Mouse (Mus musculus): ENCODE results near the gene Dpep1. TPM values are rescaled to one million over a fixed set of nuclear protein-coding genes. Genes with fewer than 3 reads are reported as not detected.

Dpep1 gene
- polyA plus RNA-seq, 1 experiment from 2014 or later = 1.0 TPM

GRCm38 (mm10) chr8:123233760-123234159 lies 47.7 kb downstream of the Dpep1 start:
- H3K9me3 ChIP-seq (replicated peaks; ENCODE audit: control insufficient read depth, low read length) = no peaks in the 10 kb centered on the region
- whole genome bisulfite sequencing (ENCODE audit: insufficient replicate concordance) = 78% methylated on average over 11 of the region's 11 CpGs
- H3K27ac ChIP-seq (ENCODE audit: low read depth, low read length) = no peak overlapping the region
- no peak overlapping the region for H3K4me2 ChIP-seq
- peaks cover 7% of the 10 kb centered on the region; the same call in 1 of the 2 replicates for H3K4me1 ChIP-seq (ENCODE audit: control insufficient read depth, insufficient read depth, low read length)
- H3K9ac ChIP-seq (ENCODE audit: low read depth, low read length) = no peak overlapping the region
- H3K36me3 ChIP-seq (ENCODE audit: control insufficient read depth, insufficient read depth, low read length) = 0 out of 2 replicates have a peak, but pooled peaks cover 3% of the 10 kb centered on the region
- H3K4me3 ChIP-seq (ENCODE audit: low read depth, low read length) = no peak overlapping the region
- ATAC-seq (replicated peaks; ENCODE audit: insufficient number of reproducible peaks, low FRiP score, low TSS enrichment) = no peak
- peaks cover 31% of the 10 kb centered on the region for H3K27me3 ChIP-seq (ENCODE audit: control insufficient read depth, insufficient read depth, low read length)

GRCm38 (mm10) chr8:123234918-123235519 lies 49.0 kb downstream of the Dpep1 start:
- peak overlapping the region; percentile 56 for H3K9ac ChIP-seq (ENCODE audit: low read depth, low read length)
- H3K4me1 ChIP-seq (ENCODE audit: control insufficient read depth, insufficient read depth, low read length) = peaks cover 7% of the 10 kb centered on the region; the same call in 1 of the 2 replicates
- H3K4me3 ChIP-seq (ENCODE audit: low read depth, low read length) = peak overlapping the region; percentile 50
- whole genome bisulfite sequencing (ENCODE audit: insufficient replicate concordance) = 37% methylated on average over 13 of the region's 13 CpGs
- H3K27ac ChIP-seq (ENCODE audit: low read depth, low read length) = no peak overlapping the region
- ATAC-seq (replicated peaks; ENCODE audit: insufficient number of reproducible peaks, low FRiP score, low TSS enrichment) = no peak
- H3K4me2 ChIP-seq = peak overlapping the region; percentile 80
- no peaks in the 10 kb centered on the region for H3K9me3 ChIP-seq (replicated peaks; ENCODE audit: control insufficient read depth, low read length)
- no peaks in the 10 kb centered on the region for H3K36me3 ChIP-seq (ENCODE audit: control insufficient read depth, insufficient read depth, low read length)
- H3K27me3 ChIP-seq (ENCODE audit: control insufficient read depth, insufficient read depth, low read length) = peaks cover 31% of the 10 kb centered on the region

- Histone ChIP-seq H3K4me3 (ENCODE audit: low read depth, low read length) (peak within 1 kb of the TSS; percentile 50), H3K9ac (ENCODE audit: low read depth, low read length) (peak within 1 kb of the TSS; percentile 56), H3K27ac (ENCODE audit: low read depth, low read length) (no peak within 1 kb of the TSS), H3K9me3 (replicated peaks; ENCODE audit: control insufficient read depth, low read length) (no peaks in the 10 kb centered on the region), H3K36me3 (ENCODE audit: control insufficient read depth, insufficient read depth, low read length) (no peaks in the 10 kb centered on the region), H3K4me2 (peak within 1 kb of the TSS; percentile 80), H3K27me3 (ENCODE audit: control insufficient read depth, insufficient read depth, low read length) (peaks cover 31% of the 10 kb centered on the region), H3K4me1 (ENCODE audit: control insufficient read depth, insufficient read depth, low read length) (peaks cover 7% of the 10 kb centered on the region; the same call in 1 of the 2 replicates)
- WGBS (ENCODE audit: insufficient replicate concordance) = 2% methylated on average over 57 of the region's 57 CpGs
- peak; percentile 78 for ATAC-seq (replicated peaks; ENCODE audit: insufficient number of reproducible peaks, low FRiP score, low TSS enrichment)
These were observed 49.8 kb downstream of the Dpep1 start, which contains the start of gene Spata2l for GRCm38 (mm10) chr8:123235520-123236497. Spata2l (minus strand) TSS chr8:123236233.

GRCm38 (mm10) chr8:123239398-123239797 lies 53.4 kb downstream of the Dpep1 start:
- Histone ChIP-seq H3K36me3 (ENCODE audit: control insufficient read depth, insufficient read depth, low read length) (peaks cover 5% of the 10 kb centered on the region), H3K9me3 (replicated peaks; ENCODE audit: control insufficient read depth, low read length) (no peaks in the 10 kb centered on the region), H3K4me1 (ENCODE audit: control insufficient read depth, insufficient read depth, low read length) (peaks cover 7% of the 10 kb centered on the region; the same call in 1 of the 2 replicates), H3K4me3 (ENCODE audit: low read depth, low read length) (no peak overlapping the region), H3K4me2 (no peak overlapping the region), H3K27ac (ENCODE audit: low read depth, low read length) (no peak overlapping the region), H3K27me3 (ENCODE audit: control insufficient read depth, insufficient read depth, low read length) (peaks cover 17% of the 10 kb centered on the region), H3K9ac (ENCODE audit: low read depth, low read length) (no peak overlapping the region)
- 88% methylated on average over 10 of the region's 10 CpGs for WGBS (ENCODE audit: insufficient replicate concordance)
- ATAC-seq (replicated peaks; ENCODE audit: insufficient number of reproducible peaks, low FRiP score, low TSS enrichment) = no peak

- no peak for ATAC-seq (replicated peaks; ENCODE audit: insufficient number of reproducible peaks, low FRiP score, low TSS enrichment)
- Histone ChIP-seq H3K27ac (ENCODE audit: low read depth, low read length) (no peak overlapping the region), H3K4me1 (ENCODE audit: control insufficient read depth, insufficient read depth, low read length) (no peaks in the 10 kb centered on the region), H3K4me2 (no peak overlapping the region), H3K9me3 (replicated peaks; ENCODE audit: control insufficient read depth, low read length) (no peaks in the 10 kb centered on the region), H3K36me3 (ENCODE audit: control insufficient read depth, insufficient read depth, low read length) (peaks cover 21% of the 10 kb centered on the region), H3K27me3 (ENCODE audit: control insufficient read depth, insufficient read depth, low read length) (no peaks in the 10 kb centered on the region), H3K9ac (ENCODE audit: low read depth, low read length) (no peak overlapping the region), H3K4me3 (ENCODE audit: low read depth, low read length) (no peak overlapping the region)
- WGBS (ENCODE audit: insufficient replicate concordance) = 78% methylated on average over 7 of the region's 7 CpGs
These were observed 56.3 kb downstream of the Dpep1 start for GRCm38 (mm10) chr8:123242107-123242923.

GRCm38 (mm10) chr8:123243053-123243452 lies 57.0 kb downstream of the Dpep1 start:
- H3K27ac ChIP-seq (ENCODE audit: low read depth, low read length) = no peak overlapping the region

GRCm38 (mm10) chr8:123244382-123244781 lies 58.3 kb downstream of the Dpep1 start:
- no peak overlapping the region for H3K4me2 ChIP-seq
- no peak overlapping the region for H3K4me3 ChIP-seq (ENCODE audit: low read depth, low read length)
- H3K27me3 ChIP-seq (ENCODE audit: control insufficient read depth, insufficient read depth, low read length) = no peaks in the 10 kb centered on the region
- H3K9ac ChIP-seq (ENCODE audit: low read depth, low read length) = no peak overlapping the region
- WGBS (ENCODE audit: insufficient replicate concordance) = 85% methylated on average over 4 of the region's 4 CpGs
- no peak overlapping the region for H3K27ac ChIP-seq (ENCODE audit: low read depth, low read length)
- no peaks in the 10 kb centered on the region for H3K4me1 ChIP-seq (ENCODE audit: control insufficient read depth, insufficient read depth, low read length)
- no peaks in the 10 kb centered on the region for H3K9me3 ChIP-seq (replicated peaks; ENCODE audit: control insufficient read depth, low read length)
- H3K36me3 ChIP-seq (ENCODE audit: control insufficient read depth, insufficient read depth, low read length) = peaks cover 33% of the 10 kb centered on the region
- ATAC-seq (replicated peaks; ENCODE audit: insufficient number of reproducible peaks, low FRiP score, low TSS enrichment) = no peak

More at GRCm38 (mm10) chr8:123243053-123243452, 57.0 kb downstream of the Dpep1 start:
- Histone ChIP-seq H3K4me1 (ENCODE audit: control insufficient read depth, insufficient read depth, low read length) (no peaks in the 10 kb centered on the region), H3K4me3 (ENCODE audit: low read depth, low read length) (no peak overlapping the region), H3K27me3 (ENCODE audit: control insufficient read depth, insufficient read depth, low read length) (no peaks in the 10 kb centered on the region), H3K9me3 (replicated peaks; ENCODE audit: control insufficient read depth, low read length) (no peaks in the 10 kb centered on the region), H3K4me2 (no peak overlapping the region), H3K36me3 (ENCODE audit: control insufficient read depth, insufficient read depth, low read length) (peaks cover 25% of the 10 kb centered on the region), H3K9ac (ENCODE audit: low read depth, low read length) (no peak overlapping the region)
- WGBS (ENCODE audit: insufficient replicate concordance) = 63% methylated on average over 11 of the region's 11 CpGs
- no peak for ATAC-seq (replicated peaks; ENCODE audit: insufficient number of reproducible peaks, low FRiP score, low TSS enrichment)

- H3K27me3 ChIP-seq (ENCODE audit: control insufficient read depth, insufficient read depth, low read length) = no peaks in the 10 kb centered on the region
- WGBS (ENCODE audit: insufficient replicate concordance) = 87% methylated on average over 12 of the region's 12 CpGs
- no peaks in the 10 kb centered on the region for H3K4me1 ChIP-seq (ENCODE audit: control insufficient read depth, insufficient read depth, low read length)
- peaks cover 39% of the 10 kb centered on the region for H3K36me3 ChIP-seq (ENCODE audit: control insufficient read depth, insufficient read depth, low read length)
- H3K4me3 ChIP-seq (ENCODE audit: low read depth, low read length) = no peak overlapping the region
- H3K27ac ChIP-seq (ENCODE audit: low read depth, low read length) = no peak overlapping the region
- no peak overlapping the region for H3K9ac ChIP-seq (ENCODE audit: low read depth, low read length)
- no peak overlapping the region for H3K4me2 ChIP-seq
- ATAC-seq (replicated peaks; ENCODE audit: insufficient number of reproducible peaks, low FRiP score, low TSS enrichment) = no peak
- no peaks in the 10 kb centered on the region for H3K9me3 ChIP-seq (replicated peaks; ENCODE audit: control insufficient read depth, low read length)
These were observed 59.5 kb downstream of the Dpep1 start for GRCm38 (mm10) chr8:123245543-123245942.

Data from heart, embryonic 11.5 days (tissue).